Mouse (Mus musculus) CH12.LX (cell line): ENCODE results near the gene Erbb3. TPM values are rescaled to one million over a fixed set of nuclear protein-coding genes. Genes with fewer than 3 reads are reported as not detected.

Source experiments
- DNase-seq: peaks from one replicate; pipeline ENCODE4 v3.0.0-alpha.2; 2013; ENCODE audit errors: extremely low read depth
- H3K27ac ChIP-seq: 2 replicates; pipeline ENCODE4 v1.5.1; 2012; ENCODE audit warnings: low read depth, mild to moderate bottlenecking, control low read depth, moderate library complexity; ENCODE audit not compliant: insufficient read depth
- H3K27me3 ChIP-seq: replicated peaks from 2 replicates; pipeline ENCODE3; 2012; ENCODE audit warnings: inconsistent platforms
- H3K36me3 ChIP-seq, 2 experiments: replicated peaks in 1 of 2; 2 replicates each; pipeline versions ENCODE3 to v1.6.1; 2012; ENCODE audit warnings: inconsistent platforms in 1 of 2, low read length in 1 of 2, mild to moderate bottlenecking in 1 of 2, mixed read lengths in 1 of 2, moderate library complexity in 1 of 2; ENCODE audit not compliant: control insufficient read depth in 1 of 2, insufficient read depth in 1 of 2
- H3K4me1 ChIP-seq, 2 experiments: 2 replicates each; pipeline ENCODE4 v1.6.1; 2012; ENCODE audit warnings: inconsistent platforms in 1 of 2, moderate library complexity in 1 of 2; ENCODE audit not compliant: insufficient read depth in 2 of 2, control insufficient read depth in 1 of 2
- H3K4me2 ChIP-seq: 2 replicates; pipeline ENCODE4 v1.6.1; 2012; ENCODE audit warnings: low read depth, mild to moderate bottlenecking, control low read depth; ENCODE audit not compliant: poor library complexity, insufficient read depth, severe bottlenecking
- H3K4me3 ChIP-seq, 3 experiments: fragments of 150-350 bp in 1 of 3; sonication (generic) in 1 of 3; replicated peaks in 1 of 3; 2 replicates each; pipeline versions ENCODE3 to v1.5.1; 2011 to 2012; ENCODE audit warnings: low read depth in 2 of 3, low read length in 2 of 3, mild to moderate bottlenecking in 2 of 3, moderate library complexity in 2 of 3, control low read depth in 1 of 3, improper control_type of control experiment in 1 of 3, inconsistent platforms in 1 of 3, mixed read lengths in 1 of 3; ENCODE audit not compliant: poor library complexity in 1 of 3
- H3K79me2 ChIP-seq: replicated peaks from 2 replicates; pipeline ENCODE4 v1.6.1; 2012; ENCODE audit warnings: mild to moderate bottlenecking, moderate library complexity; ENCODE audit not compliant: control insufficient read depth, poor library complexity, insufficient read depth, severe bottlenecking; ENCODE audit errors: extremely low read depth
- H3K9ac ChIP-seq: 2 replicates; pipeline ENCODE4 v1.6.1; 2012; ENCODE audit warnings: low read depth, mild to moderate bottlenecking, control low read depth, moderate library complexity; ENCODE audit not compliant: insufficient read depth
- H3K9me3 ChIP-seq: replicated peaks from 2 replicates; pipeline ENCODE3; 2012; ENCODE audit warnings: low read length, inconsistent platforms, mixed read lengths
- CHD1 ChIP-seq: IDR thresholded peaks from 2 replicates; pipeline ENCODE4 v1.6.1; 2012; ENCODE audit warnings: low read depth, low read length, improper control_type of control experiment, inconsistent platforms
- CHD2 ChIP-seq: IDR thresholded peaks from 2 replicates; pipeline ENCODE4 v1.6.1; 2011; ENCODE audit warnings: low read length, improper control_type of control experiment
- CTCF ChIP-seq, 2 experiments: IDR thresholded peaks in 1 of 2; conservative IDR thresholded peaks in 1 of 2; 2 replicates each; pipeline ENCODE4 v1.5.1; 2011 to 2012; ENCODE audit warnings: low read depth in 2 of 2, low read length in 2 of 2, improper control_type of control experiment in 1 of 2, inconsistent platforms in 1 of 2, mild to moderate bottlenecking in 1 of 2, moderate library complexity in 1 of 2
- E2F4 ChIP-seq: IDR thresholded peaks from 2 replicates; pipeline ENCODE4 v1.6.1; 2011; ENCODE audit warnings: low read depth, low read length, improper control_type of control experiment; ENCODE audit not compliant: insufficient replicate concordance
- ELF1 ChIP-seq: IDR thresholded peaks from 2 replicates; pipeline ENCODE4 v1.6.1; 2014; ENCODE audit warnings: low read depth, mild to moderate bottlenecking, inconsistent platforms, low read length, improper control_type of control experiment
- EP300 ChIP-seq: IDR thresholded peaks from 2 replicates; pipeline ENCODE4 v1.6.1; 2011; ENCODE audit warnings: low read length, improper control_type of control experiment
- ETS1 ChIP-seq: conservative IDR thresholded peaks from 2 replicates; pipeline ENCODE4 v1.6.1; 2012; ENCODE audit warnings: low read depth, mild to moderate bottlenecking, inconsistent platforms, low read length, improper control_type of control experiment, moderate library complexity
- IRF4 ChIP-seq: IDR thresholded peaks from 2 replicates; pipeline ENCODE4 v1.6.1; 2014; ENCODE audit warnings: low read depth, mild to moderate bottlenecking, inconsistent platforms, low read length, improper control_type of control experiment
- KAT2A ChIP-seq: IDR thresholded peaks from 2 replicates; pipeline ENCODE4 v1.6.1; 2012; ENCODE audit warnings: low read length, improper control_type of control experiment, inconsistent platforms; ENCODE audit not compliant: insufficient replicate concordance
- MAFK ChIP-seq: IDR thresholded peaks from 2 replicates; pipeline ENCODE4 v1.6.1; 2011; ENCODE audit warnings: low read length, improper control_type of control experiment; ENCODE audit not compliant: insufficient replicate concordance
- MAX ChIP-seq: IDR thresholded peaks from 2 replicates; pipeline ENCODE4 v1.6.1; 2011; ENCODE audit warnings: low read length, improper control_type of control experiment
- MAZ ChIP-seq: IDR thresholded peaks from 2 replicates; pipeline ENCODE4 v1.6.1; 2012; ENCODE audit warnings: low read depth, mild to moderate bottlenecking, inconsistent platforms, low read length, improper control_type of control experiment, moderate library complexity
- MEF2A ChIP-seq: IDR thresholded peaks from 2 replicates; pipeline ENCODE4 v1.6.1; 2014; ENCODE audit warnings: low read depth, mild to moderate bottlenecking, inconsistent platforms, low read length, improper control_type of control experiment, borderline replicate concordance
- PAX5 ChIP-seq: IDR thresholded peaks from 2 replicates; pipeline ENCODE4 v1.6.1; 2012; ENCODE audit warnings: low read length, inconsistent platforms, mixed read lengths
- RCOR1 ChIP-seq: conservative IDR thresholded peaks from 2 replicates; pipeline ENCODE4 v1.6.1; 2012; ENCODE audit warnings: low read depth, mild to moderate bottlenecking, inconsistent platforms, low read length, improper control_type of control experiment
- TBP ChIP-seq: conservative IDR thresholded peaks from 2 replicates; pipeline ENCODE4 v1.6.1; 2011; ENCODE audit warnings: low read depth, low read length, improper control_type of control experiment
- TCF12 ChIP-seq: IDR thresholded peaks from 2 replicates; pipeline ENCODE4 v1.6.1; 2014; ENCODE audit warnings: low read depth, mild to moderate bottlenecking, inconsistent platforms, low read length, improper control_type of control experiment
- UBTF ChIP-seq: IDR thresholded peaks from 2 replicates; pipeline ENCODE4 v1.6.1; 2012; ENCODE audit warnings: low read depth, mild to moderate bottlenecking, inconsistent platforms, low read length, improper control_type of control experiment, moderate library complexity
- USF1 ChIP-seq: IDR thresholded peaks from 2 replicates; pipeline ENCODE4 v1.6.1; 2014; ENCODE audit warnings: low read depth, mild to moderate bottlenecking, inconsistent platforms, low read length, improper control_type of control experiment
- USF2 ChIP-seq: conservative IDR thresholded peaks from 2 replicates; pipeline ENCODE4 v1.6.1; 2011; ENCODE audit warnings: low read depth, low read length, improper control_type of control experiment
- ZC3H11A ChIP-seq: IDR thresholded peaks from 2 replicates; pipeline ENCODE4 v1.6.1; 2012; ENCODE audit warnings: low read depth, mild to moderate bottlenecking, inconsistent platforms, low read length, improper control_type of control experiment
- dilution Hi-C: fragments of 300-500 bp; cut with MboI; formaldehyde crosslinking; loops from 2 replicates; pipeline ENCODE4 v1.14.3; 2020; ENCODE audit warnings: low sequenced_read_pairs; ENCODE audit not compliant: extremely low pct_unique_long_range_greater_than_20kb, extremely low pct_ligation_motif_present
- in situ Hi-C: fragments of 300-500 bp; cut with MboI; formaldehyde crosslinking; loops from 3 replicates; pipeline ENCODE4 v1.14.3; 2019; ENCODE audit warnings: low sequenced_read_pairs, low pct_ligation_motif_present, low pct_unique_long_range_greater_than_20kb, mixed read lengths
- polyA plus RNA-seq: library from polyadenylated mRNA; unstranded; fragments of >175 nt; gene quantifications from 2 replicates; pipeline ENCODE4 v1.2.1, GENCODE M21; 2012; ENCODE audit warnings: low read depth; ENCODE audit not compliant: insufficient read length
- total RNA-seq, 2 experiments: library from RNA; depleted of rRNA; stranded (reverse); fragments of 300-350 nt in 1 of 2; fragments of >200 nt in 1 of 2; gene quantifications; 2 replicates each; pipeline ENCODE4 v1.2.3; 2012 to 2014

Gene Erbb3
- total and polyA plus RNA-seq, 3 experiments, result 7.7 to 12.6 (median 11.3) TPM

DNA sequence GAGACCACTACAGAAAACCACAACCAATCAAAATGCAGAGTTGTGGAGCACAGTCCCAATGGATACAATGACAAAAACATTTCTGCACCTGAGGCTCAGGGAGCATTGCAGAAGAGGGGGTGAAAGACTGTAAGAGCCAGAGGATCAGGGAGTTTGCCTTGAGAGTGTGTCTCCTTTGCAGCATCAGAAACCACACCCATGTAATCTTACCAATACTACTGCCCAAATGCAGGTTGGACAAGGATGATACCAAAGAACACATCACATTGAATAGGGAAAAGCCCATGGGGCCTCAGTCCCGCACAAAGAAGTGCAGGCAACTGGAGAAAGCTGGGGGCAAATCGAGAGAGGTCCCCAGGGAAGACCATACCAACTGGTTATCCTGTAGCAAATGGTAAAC is 40.3 kb upstream of the Erbb3 start:
- dilution Hi-C loops, result no loop called here
- H3K4me1 ChIP-seq, result peaks cover 3% of the 10 kb centered on the region in 2 experiments
- TF ChIP-seq MEF2A (no peak), MAFK (no peak), CTCF (conservative IDR thresholded peaks at IDR 0.05 in 1 of 2, IDR thresholded peaks at IDR 0.05 in 1 of 2; ENCODE audit: low read depth in 2 of 2, low read length in 2 of 2) (no peak)
- TF ChIP-seq, all 38 proteins: peak for 0
- no peak overlapping the region for H3K9ac ChIP-seq
- H3K27ac ChIP-seq, result no peak overlapping the region
- H3K36me3 ChIP-seq, result peaks cover 8 to 13% of the 10 kb centered on the region in 2 experiments
- in situ Hi-C loops, result loop anchor here (5.0 kb wide), 1 partner anchor 43 kb away; the partner anchor contains the start of gene Suox
- DNase-seq, result no peak
- peaks cover 15% of the 10 kb centered on the region for H3K79me2 ChIP-seq
- no peak overlapping the region for H3K4me3 ChIP-seq
- H3K27me3 ChIP-seq, result no peaks in the 10 kb centered on the region
- no peak overlapping the region for H3K4me2 ChIP-seq
- H3K9me3 ChIP-seq, result no peaks in the 10 kb centered on the region

DNA sequence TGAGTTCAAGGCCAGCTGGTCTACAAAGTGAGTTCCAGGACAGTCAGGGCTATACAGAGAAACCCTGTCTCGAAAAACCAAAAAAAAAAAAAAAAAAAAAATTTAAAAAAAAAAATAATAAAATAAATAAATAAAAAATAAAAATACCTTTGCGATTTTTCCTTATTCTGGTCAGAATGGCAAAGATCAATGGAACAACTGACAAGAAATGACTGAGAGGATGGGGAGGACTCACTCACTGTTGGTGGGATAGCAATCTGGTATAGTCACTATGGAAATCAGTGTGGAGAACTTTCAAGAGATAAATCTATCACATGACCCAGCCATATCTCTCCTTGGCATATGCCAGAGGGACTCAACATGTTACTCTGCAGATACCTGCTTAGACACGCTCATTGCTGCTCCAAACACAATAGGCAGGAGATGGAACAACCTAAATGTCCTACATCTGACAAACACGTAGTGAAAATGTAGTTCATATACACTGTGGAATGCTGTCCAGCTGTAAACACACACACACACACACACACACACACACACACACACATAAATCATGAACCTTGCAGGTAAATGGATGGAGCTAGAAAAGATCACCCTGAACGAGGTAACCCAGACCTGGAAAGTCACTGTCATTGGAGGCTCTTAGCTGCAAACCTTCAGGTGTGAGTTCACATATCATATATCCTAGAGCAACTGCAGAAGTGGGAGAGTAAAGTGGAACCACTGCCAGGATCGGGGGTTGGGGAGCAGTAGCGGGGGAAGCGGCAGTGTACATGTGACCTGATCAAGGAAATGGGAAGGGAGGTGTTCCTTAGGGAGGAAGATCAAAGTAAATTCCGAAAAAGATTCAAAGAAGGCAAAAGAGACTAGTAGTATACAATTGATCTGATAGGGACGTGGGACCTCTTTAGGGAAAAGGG is 38.2 kb upstream of the Erbb3 start:
- H3K27ac ChIP-seq, result no peak overlapping the region
- dilution Hi-C loops (no loop called here), in situ Hi-C loops (loop anchor here (5.0 kb wide), 1 partner anchor 45 kb away; the partner anchor contains the start of gene Suox)

More for the DNA sequence above, 38.2 kb upstream of the Erbb3 start:
- no peak for DNase-seq
- Histone ChIP-seq H3K36me3 (peaks cover 24 to 27% of the 10 kb centered on the region in 2 experiments), H3K27me3 (no peaks in the 10 kb centered on the region), H3K9me3 (no peaks in the 10 kb centered on the region), H3K79me2 (peaks cover 24% of the 10 kb centered on the region), H3K4me1 (peaks cover 7 to 11% of the 10 kb centered on the region in 2 experiments), H3K9ac (no peak overlapping the region), H3K4me3 (no peak overlapping the region), H3K4me2 (no peak overlapping the region)
- TF ChIP-seq EP300 (no peak), IRF4 (no peak), MAZ (no peak), ZC3H11A (no peak), KAT2A (no peak), ELF1 (no peak), CHD2 (no peak), TBP (no peak), MEF2A (no peak), MAX (no peak), ETS1 (no peak), USF2 (no peak), E2F4 (no peak), CHD1 (no peak), RCOR1 (no peak), TCF12 (no peak), PAX5 (no peak), UBTF (no peak), USF1 (no peak), CTCF (conservative IDR thresholded peaks at IDR 0.05 in 1 of 2, IDR thresholded peaks at IDR 0.05 in 1 of 2; ENCODE audit: low read depth in 2 of 2, low read length in 2 of 2) (no peak)
